Mouse (Mus musculus) hindbrain, postnatal 0 days (tissue): ENCODE measurements around the gene Ccnb1. TPM values are rescaled to one million over a fixed set of nuclear protein-coding genes. Genes with fewer than 3 reads are reported as not detected.

Source experiments
- ATAC-seq: fragments of 200-750 bp; cut with Nextera tagmentation; 2 replicates; pipeline ENCODE4 v1.8.0; 2017; ENCODE audit warnings: mild to moderate bottlenecking, moderate TSS enrichment, moderate library complexity
- DNase-seq: peaks from one replicate; pipeline ENCODE4 v3.0.0-alpha.2; 2015; ENCODE audit warnings: low spot score
- H3K27ac ChIP-seq: fragments of 300-500 bp; sonication (generic); 2 replicates; pipeline ENCODE4 v1.5.1; 2014; ENCODE audit warnings: mild to moderate bottlenecking
- H3K27me3 ChIP-seq: fragments of 300-500 bp; sonication (generic); 2 replicates; pipeline ENCODE4 v1.6.1; 2014; ENCODE audit warnings: low read length, mixed read lengths; ENCODE audit not compliant: insufficient read depth
- H3K36me3 ChIP-seq: fragments of 300-500 bp; sonication (generic); 2 replicates; pipeline ENCODE4 v1.6.1; 2014; ENCODE audit warnings: low read length, mixed read lengths; ENCODE audit not compliant: insufficient read depth
- H3K4me1 ChIP-seq: fragments of 300-500 bp; sonication (generic); 2 replicates; pipeline ENCODE4 v1.6.1; 2014; ENCODE audit warnings: antibody characterized with exemption, low read length, mixed read lengths; ENCODE audit not compliant: insufficient read depth
- H3K4me2 ChIP-seq: fragments of 300-500 bp; sonication (generic); 2 replicates; pipeline ENCODE4 v1.6.1; 2014; ENCODE audit warnings: low read depth, mild to moderate bottlenecking, low read length, moderate library complexity, mixed read lengths
- H3K4me3 ChIP-seq: fragments of 300-500 bp; sonication (generic); 2 replicates; pipeline ENCODE4 v1.5.1; 2014; ENCODE audit warnings: low read length
- H3K9ac ChIP-seq: fragments of 300-500 bp; sonication (generic); replicated peaks from 2 replicates; pipeline ENCODE4 v1.6.1; 2014; ENCODE audit warnings: mild to moderate bottlenecking, low read length, moderate library complexity, mixed read lengths
- H3K9me3 ChIP-seq: fragments of 300-500 bp; sonication (generic); 2 replicates; pipeline ENCODE4 v1.6.1; 2016; ENCODE audit warnings: low read length, mixed read lengths
- CTCF ChIP-seq: IDR thresholded peaks from 2 replicates; pipeline ENCODE4 v1.5.1; 2016; ENCODE audit warnings: antibody characterized with exemption, control low read depth, low read depth
- WGBS: fragments of 180-500 bp; shearing (Covaris S2); extraction: QIAGEN DNeasy Blood & Tissue Kit; methylation state at CpG from one replicate; pipeline ENCODE4 v1.1.7; 2014; 5-methylcytosine and 5-hydroxymethylcytosine counted together
- polyA plus RNA-seq: library from polyadenylated mRNA; unstranded; fragments of >200 nt; fragmentation: Nextera tagmentation; extraction: Ambion mirVana; gene quantifications from 2 replicates; pipeline ENCODE4 v1.2.1, GENCODE M21; 2015
- total RNA-seq: library from RNA; depleted of rRNA; stranded (reverse); fragments of >200 nt; gene quantifications from 2 replicates; pipeline ENCODE4 v1.2.3, GENCODE M21; 2014

Ccnb1 gene
- total and polyA plus RNA-seq, 2 experiments from 2014 or later: 34.4 to 37.6 TPM

DNA sequence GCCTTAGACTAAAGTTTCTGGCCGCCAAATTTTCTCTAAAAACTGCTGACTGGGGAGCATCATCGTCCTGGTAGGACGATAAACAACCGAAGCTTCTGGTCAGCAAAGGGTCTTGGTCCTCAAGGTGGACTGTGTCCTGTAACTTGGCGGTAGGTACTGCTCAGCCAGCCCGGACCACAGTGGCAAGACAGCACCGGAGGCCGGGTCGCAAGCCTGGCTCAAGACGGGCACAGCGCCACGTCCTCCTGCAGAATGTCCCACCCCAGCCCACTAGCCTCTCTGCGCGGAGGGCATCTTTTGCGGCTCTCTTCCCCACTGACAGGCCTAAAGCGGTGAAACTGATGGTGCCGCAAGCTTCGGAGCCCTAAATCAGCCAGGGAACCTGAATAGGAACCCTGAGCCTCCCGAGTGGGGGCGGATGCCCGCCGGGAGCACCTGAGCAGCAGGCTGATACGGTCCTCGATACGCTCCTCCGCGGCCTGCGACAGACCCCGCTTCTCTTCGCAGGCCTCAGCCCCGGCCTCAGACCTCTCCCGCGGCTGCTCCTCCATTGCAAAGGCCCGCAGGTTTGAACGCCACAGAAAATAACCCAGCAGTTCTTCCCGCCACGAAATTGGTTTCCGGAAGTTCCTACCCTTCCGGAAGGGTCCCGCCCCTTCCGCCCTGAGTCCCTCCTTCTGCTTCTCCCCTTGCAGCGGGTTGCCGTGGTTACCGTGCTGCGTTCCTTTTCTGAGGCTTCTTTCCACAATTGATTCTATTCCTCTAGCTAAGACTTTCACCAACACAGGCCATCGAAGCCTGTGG, 10.9 kb downstream of the Ccnb1 start, which contains the start of gene Cenph:
Gene Cenph, minus strand, starts transcription at position 648 of the 804 bp plus-strand sequence.
- Histone ChIP-seq H3K9ac (peak within 1 kb of the TSS; percentile 37), H3K27ac (peak within 1 kb of the TSS; percentile 49; the same call in 1 of the 2 replicates), H3K27me3 (no peaks in the 10 kb centered on the region), H3K4me2 (peak within 1 kb of the TSS; percentile 97), H3K36me3 (no peaks in the 10 kb centered on the region), H3K4me1 (no peaks in the 10 kb centered on the region; the same call in 1 of the 2 replicates), H3K4me3 (peak within 1 kb of the TSS; percentile 69), H3K9me3 (no peaks in the 10 kb centered on the region)
- peak; percentile 93 for DNase-seq
- TF ChIP-seq CTCF: no peak
- WGBS: under 1% methylated on average over 46 of the region's 46 CpGs
- peak; percentile 97 for ATAC-seq

DNA sequence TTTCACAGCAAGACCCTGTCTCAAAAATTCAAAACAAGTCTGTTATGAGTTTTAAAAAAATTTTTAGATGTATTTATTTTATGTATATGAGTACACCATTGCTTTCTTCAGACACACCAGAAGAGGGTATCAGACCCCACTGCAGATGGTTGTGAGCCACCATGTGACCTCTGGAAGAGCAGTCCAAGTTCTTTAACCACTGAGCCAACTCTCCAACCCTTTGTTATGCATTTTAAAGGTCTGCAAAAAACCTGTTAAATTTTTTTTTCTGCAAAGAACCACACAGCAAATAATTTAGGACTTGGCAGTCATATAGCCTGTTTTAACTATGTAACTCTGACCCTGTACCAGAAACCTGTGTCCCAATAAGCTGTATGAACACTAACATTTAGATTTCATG, 11.7 kb downstream of the Ccnb1 start:
- no peak overlapping the region for H3K27ac ChIP-seq
- no peaks in the 10 kb centered on the region for H3K9me3 ChIP-seq
- no peaks in the 10 kb centered on the region for H3K36me3 ChIP-seq
- no peaks in the 10 kb centered on the region; the same call in 1 of the 2 replicates for H3K4me1 ChIP-seq
- no peak for DNase-seq
- no peak for ATAC-seq
- H3K27me3 ChIP-seq: no peaks in the 10 kb centered on the region
- TF ChIP-seq CTCF: no peak
- H3K9ac ChIP-seq: no peak overlapping the region; the same call in 1 of the 2 replicates
- peak overlapping the region; percentile 97 for H3K4me2 ChIP-seq
- H3K4me3 ChIP-seq: peak overlapping the region; percentile 69; the same call in 1 of the 2 replicates

DNA sequence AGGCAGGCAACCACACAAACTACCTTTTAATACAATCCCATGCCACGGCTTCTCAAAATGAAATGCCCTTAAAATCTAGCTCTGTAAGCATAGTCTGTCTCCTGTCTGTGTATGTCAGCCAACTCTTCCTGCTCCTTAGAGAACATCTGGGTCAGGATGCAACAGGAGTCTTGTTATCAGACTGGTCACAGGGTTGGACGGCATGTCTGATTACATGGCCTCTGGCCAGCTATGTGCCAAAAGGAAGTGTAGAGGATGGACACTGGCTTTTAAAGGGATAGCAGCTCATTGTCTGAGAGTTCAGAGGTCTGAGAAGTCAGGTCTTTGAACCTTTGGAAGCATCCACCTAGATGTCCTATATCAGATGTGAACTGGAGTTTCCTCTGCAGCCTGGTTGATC, 31.0 kb downstream of the Ccnb1 start:
- Histone ChIP-seq H3K27me3 (no peaks in the 10 kb centered on the region), H3K36me3 (no peaks in the 10 kb centered on the region), H3K4me2 (no peak overlapping the region), H3K9me3 (no peaks in the 10 kb centered on the region), H3K27ac (no peak overlapping the region), H3K4me1 (no peaks in the 10 kb centered on the region), H3K9ac (no peak overlapping the region), H3K4me3 (no peak overlapping the region)
- WGBS: 81% methylated on average over 2 of the region's 2 CpGs
- ATAC-seq (no peak), DNase-seq (no peak)
- TF ChIP-seq CTCF: no peak

DNA sequence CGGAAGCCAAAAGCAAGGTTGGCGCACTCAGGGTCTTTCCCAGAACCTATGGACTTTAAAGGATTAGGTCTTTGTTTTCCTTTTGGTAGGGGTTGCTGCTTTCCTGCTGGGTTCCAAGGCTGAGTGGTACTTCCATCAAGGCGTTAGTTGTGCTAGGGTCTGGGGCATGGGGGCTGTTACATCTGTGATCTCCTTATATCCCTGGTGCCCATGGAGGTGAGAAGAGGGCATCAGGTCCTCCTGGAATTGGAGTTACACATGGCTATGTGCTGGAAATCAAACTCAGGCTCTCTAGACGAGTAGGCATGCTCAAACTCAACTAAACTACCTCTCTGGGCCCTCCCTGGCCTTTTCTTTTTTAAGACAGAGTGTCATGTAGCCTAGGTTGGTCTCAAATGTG, 32.2 kb downstream of the Ccnb1 start:
- ATAC-seq (no peak), DNase-seq (no peak)
- no peak overlapping the region for H3K9ac ChIP-seq

DNA sequence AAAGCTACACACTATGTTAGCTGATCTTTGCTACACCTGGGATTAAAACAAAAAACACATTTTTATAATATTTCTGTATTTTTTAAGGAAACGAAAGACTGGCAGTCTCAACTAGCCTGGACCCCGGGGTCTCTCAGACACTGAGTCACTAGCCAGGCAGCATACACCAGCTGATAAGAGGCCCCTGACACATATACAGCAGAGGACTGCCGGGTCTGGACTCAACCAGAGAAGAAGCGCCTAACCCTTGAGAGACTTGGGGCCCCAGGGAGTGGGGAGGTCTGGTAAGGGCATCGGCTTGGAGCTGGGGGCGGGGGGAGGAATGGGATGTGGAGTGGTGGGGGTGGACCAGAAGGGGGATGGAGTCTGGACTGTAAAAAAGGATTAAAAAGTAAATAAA, 33.4 kb downstream of the Ccnb1 start:
- WGBS: 90% methylated on average over 6 of the region's 6 CpGs
- ATAC-seq: no peak
- Histone ChIP-seq H3K4me2 (no peak overlapping the region), H3K36me3 (no peaks in the 10 kb centered on the region), H3K27ac (no peak overlapping the region), H3K27me3 (no peaks in the 10 kb centered on the region), H3K4me1 (no peaks in the 10 kb centered on the region), H3K9ac (no peak overlapping the region), H3K9me3 (no peaks in the 10 kb centered on the region), H3K4me3 (no peak overlapping the region)
- no peak for TF ChIP-seq CTCF
- no peak for DNase-seq

More for the DNA sequence above, 32.2 kb downstream of the Ccnb1 start:
- H3K4me3 ChIP-seq: no peak overlapping the region
- TF ChIP-seq CTCF: no peak
- H3K27me3 ChIP-seq: no peaks in the 10 kb centered on the region
- H3K4me1 ChIP-seq: no peaks in the 10 kb centered on the region
- 67% methylated on average over 4 of the region's 4 CpGs for WGBS
- H3K9me3 ChIP-seq: no peaks in the 10 kb centered on the region
- no peaks in the 10 kb centered on the region for H3K36me3 ChIP-seq
- H3K27ac ChIP-seq: no peak overlapping the region
- H3K4me2 ChIP-seq: no peak overlapping the region

DNA sequence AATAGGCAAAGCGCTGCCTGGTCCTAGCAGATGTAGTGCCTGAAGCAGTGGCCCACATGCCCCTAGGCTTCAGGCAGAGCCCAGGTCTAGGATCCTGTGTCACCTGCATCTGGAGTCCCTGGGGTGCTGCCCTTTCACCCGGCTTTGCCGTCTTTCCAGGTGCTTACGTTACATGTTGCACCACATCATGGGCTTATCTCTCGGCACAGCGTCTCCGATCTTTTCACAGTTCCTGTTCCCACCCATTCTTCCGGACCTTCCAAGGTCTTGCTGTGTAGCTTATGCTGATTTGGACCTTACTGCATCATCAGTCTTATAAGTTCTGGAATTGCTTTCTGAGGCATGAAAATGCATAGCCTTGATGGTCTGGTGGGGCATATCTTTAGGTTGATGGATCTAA, 33.8 kb downstream of the Ccnb1 start:
- H3K36me3 ChIP-seq: no peaks in the 10 kb centered on the region
- ATAC-seq: no peak
- no peak overlapping the region for H3K4me3 ChIP-seq
- H3K27ac ChIP-seq: no peak overlapping the region
- no peaks in the 10 kb centered on the region for H3K9me3 ChIP-seq
- no peaks in the 10 kb centered on the region for H3K4me1 ChIP-seq
- no peak for DNase-seq
- no peaks in the 10 kb centered on the region for H3K27me3 ChIP-seq
- H3K9ac ChIP-seq: no peak overlapping the region
- TF ChIP-seq CTCF: no peak
- WGBS: 89% methylated on average over 8 of the region's 8 CpGs
- no peak overlapping the region for H3K4me2 ChIP-seq

DNA sequence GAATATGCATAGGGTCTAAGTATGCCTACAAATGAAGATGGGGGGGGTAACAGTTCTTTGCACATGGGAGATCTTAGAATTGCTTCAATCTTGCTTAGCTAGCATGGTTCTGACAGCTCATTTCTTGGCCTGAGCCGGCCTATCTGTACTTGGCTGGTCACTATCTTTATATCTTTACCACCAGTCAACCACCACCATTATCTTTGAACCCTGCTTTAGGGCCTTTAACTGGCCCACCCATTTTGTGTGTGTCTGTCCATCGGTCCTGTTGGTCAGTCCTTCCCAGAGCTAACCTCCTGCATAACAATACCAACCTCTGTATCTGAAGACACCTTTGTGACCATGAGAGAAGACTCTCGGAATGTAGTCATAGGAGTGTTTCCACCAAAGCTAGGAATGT, 35.0 kb downstream of the Ccnb1 start:
- Histone ChIP-seq H3K27ac (no peak overlapping the region), H3K9me3 (no peaks in the 10 kb centered on the region), H3K4me2 (no peak overlapping the region), H3K4me3 (no peak overlapping the region), H3K4me1 (no peaks in the 10 kb centered on the region), H3K36me3 (no peaks in the 10 kb centered on the region), H3K9ac (no peak overlapping the region), H3K27me3 (no peaks in the 10 kb centered on the region)
- no peak for TF ChIP-seq CTCF
- 86% methylated on average over 3 of the region's 3 CpGs for WGBS
- ATAC-seq: no peak
- DNase-seq: no peak
